Mouse (Mus musculus) T-helper 17 cell (primary cell): ENCODE measurements around the gene Crybb3.

Experiments used
- in situ Hi-C, 2 experiments: fragments of 300-600 bp; cut with MboI, MseI; formaldehyde crosslinking; loops; 1 replicate in 1 of 2; 2 replicates in 1 of 2; pipeline ENCODE4 v1.15.1; 2025; ENCODE audit warnings: high pct_unique_total_duplicates in 2 of 2

Crybb3 gene

GRCm38 (mm10) chr5:113050581-113051185 lies 30.7 kb downstream of the Crybb3 start:
- in situ Hi-C loops, result loop anchor here in 1 of 2 experiments (5.0 kb wide), 1 partner anchor 178 kb away; no protein-coding TSS in a partner anchor

GRCm38 (mm10) chr5:113049876-113050275 lies 31.5 kb downstream of the Crybb3 start:
- in situ Hi-C loops, result loop anchor here in 1 of 2 experiments (5.0 kb wide), 1 partner anchor 178 kb away; no protein-coding TSS in a partner anchor

- in situ Hi-C loops, result no loop called here
These were observed 35.7 kb downstream of the Crybb3 start for GRCm38 (mm10) chr5:113045511-113046273.

- in situ Hi-C loops, result no loop called here
These were observed 37.9 kb downstream of the Crybb3 start for GRCm38 (mm10) chr5:113043531-113043930.

GRCm38 (mm10) chr5:113041567-113042071 lies 39.8 kb downstream of the Crybb3 start:
- in situ Hi-C loops, result no loop called here

- in situ Hi-C loops, result no loop called here
These were observed 40.6 kb downstream of the Crybb3 start for GRCm38 (mm10) chr5:113040776-113041175.

- in situ Hi-C loops, result no loop called here
These were observed 42.8 kb downstream of the Crybb3 start for GRCm38 (mm10) chr5:113038601-113039000.

- in situ Hi-C loops, result no loop called here
These were observed 46.0 kb downstream of the Crybb3 start for GRCm38 (mm10) chr5:113035094-113036047.

- in situ Hi-C loops, result no loop called here
These were observed 50.1 kb downstream of the Crybb3 start for GRCm38 (mm10) chr5:113031201-113031754.

- in situ Hi-C loops, result no loop called here
These were observed 51.3 kb downstream of the Crybb3 start for GRCm38 (mm10) chr5:113030082-113030481.

GRCm38 (mm10) chr5:113026706-113027105 lies 54.7 kb downstream of the Crybb3 start:
- in situ Hi-C loops, result loop anchor here in 1 of 2 experiments (10.0 kb wide), 1 partner anchor 1732 kb away; no protein-coding TSS in a partner anchor
